Mouse (Mus musculus) stomach, embryonic 16.5 days (tissue): ENCODE results near the gene Vmn1r120. TPM values are rescaled to one million over a fixed set of nuclear protein-coding genes. Genes with fewer than 3 reads are reported as not detected.
"Not testable (repeated sequence)": the region's sequence is repeated elsewhere in the genome, so short reads cannot be mapped to it uniquely, and the experiment has no call there.

Experiments
- ATAC-seq: fragments of 200-750 bp; cut with Nextera tagmentation; 2 replicates; pipeline ENCODE4 v1.8.0; 2017; ENCODE audit warnings: moderate number of reproducible peaks, moderate TSS enrichment; ENCODE audit not compliant: insufficient read depth, low FRiP score
- H3K27ac ChIP-seq: fragments of 300-500 bp; sonication (generic); 2 replicates; pipeline ENCODE4 v1.5.1; 2014; ENCODE audit warnings: low read length
- H3K27me3 ChIP-seq: fragments of 300-500 bp; sonication (generic); 2 replicates; pipeline ENCODE4 v1.6.1; 2014; ENCODE audit warnings: low read length, control low read depth, mixed read lengths; ENCODE audit not compliant: control insufficient read depth, insufficient read depth
- H3K36me3 ChIP-seq: fragments of 300-500 bp; sonication (generic); 2 replicates; pipeline ENCODE4 v1.6.1; 2014; ENCODE audit warnings: low read length; ENCODE audit not compliant: control insufficient read depth, insufficient read depth
- H3K4me1 ChIP-seq: fragments of 300-500 bp; sonication (generic); 2 replicates; pipeline ENCODE4 v1.6.1; 2014; ENCODE audit warnings: low read length, control low read depth, mixed read lengths; ENCODE audit not compliant: control insufficient read depth, insufficient read depth
- H3K4me2 ChIP-seq: fragments of 300-500 bp; sonication (generic); 2 replicates; pipeline ENCODE4 v1.6.1; 2014; ENCODE audit warnings: low read depth, low read length, mixed read lengths
- H3K4me3 ChIP-seq: fragments of 300-500 bp; sonication (generic); replicated peaks from 2 replicates; pipeline ENCODE4 v1.5.1; 2014; ENCODE audit warnings: mild to moderate bottlenecking, low read length
- H3K9ac ChIP-seq: fragments of 300-500 bp; sonication (generic); 2 replicates; pipeline ENCODE4 v1.6.1; 2014; ENCODE audit warnings: low read length
- H3K9me3 ChIP-seq: fragments of 300-500 bp; sonication (generic); replicated peaks from 2 replicates; pipeline ENCODE4 v1.6.1; 2016; ENCODE audit warnings: low read length, control low read depth; ENCODE audit not compliant: control insufficient read depth
- WGBS: fragments of 180-500 bp; shearing (Covaris S2); extraction: QIAGEN DNeasy Blood & Tissue Kit; methylation state at CpG from one replicate; pipeline ENCODE4 v1.1.7; 2014; 5-methylcytosine and 5-hydroxymethylcytosine counted together
- polyA plus RNA-seq: library from polyadenylated mRNA; unstranded; fragments of >200 nt; fragmentation: Nextera tagmentation; extraction: Ambion mirVana; gene quantifications from 2 replicates; pipeline ENCODE4 v1.2.1, GENCODE M21; 2015

Gene Vmn1r120
- not detected in 2 replicates for polyA plus RNA-seq

- not testable (repeated sequence) for H3K9ac ChIP-seq, H3K27ac ChIP-seq, H3K4me1 ChIP-seq, H3K36me3 ChIP-seq, H3K9me3 ChIP-seq, H3K4me2 ChIP-seq, ATAC-seq, H3K4me3 ChIP-seq, H3K27me3 ChIP-seq
- 88% methylated on average over 1 of the region's 1 CpGs for WGBS
Measured at GRCm38 (mm10) chr7:21053684-21054083, at the start of gene Vmn1r120. TSS of gene Vmn1r120 (minus strand) at chr7:21053784.

- not testable (repeated sequence) for H3K27ac ChIP-seq
Measured at GRCm38 (mm10) chr7:21098413-21098812, 44.8 kb upstream of the Vmn1r120 start, which contains the start of gene Vmn1r121. TSS of gene Vmn1r121 (minus strand) at chr7:21098513.

GRCm38 (mm10) chr7:21012355-21012754 lies 41.2 kb downstream of the Vmn1r120 start, which contains the start of gene Vmn1r119:
TSS of gene Vmn1r119 (minus strand) at chr7:21012455.
- no CpG with 5 or more reads among the region's 2 CpGs for WGBS
- not testable (repeated sequence) for H3K4me2 ChIP-seq, H3K36me3 ChIP-seq, H3K9me3 ChIP-seq, H3K9ac ChIP-seq, H3K4me1 ChIP-seq, H3K27me3 ChIP-seq, H3K27ac ChIP-seq, ATAC-seq, H3K4me3 ChIP-seq

More at GRCm38 (mm10) chr7:21098413-21098812, 44.8 kb upstream of the Vmn1r120 start, which contains the start of gene Vmn1r121:
- not testable (repeated sequence) for H3K4me1 ChIP-seq, H3K4me3 ChIP-seq, H3K9me3 ChIP-seq, H3K9ac ChIP-seq, H3K36me3 ChIP-seq, ATAC-seq, H3K27me3 ChIP-seq, H3K4me2 ChIP-seq
- 73% methylated on average over 4 of the region's 5 CpGs for WGBS

Other genes starting within 250 kb of the Vmn1r120 start
- not detected in 2 replicates for gene Vmn1r114, start 241.6 kb downstream of the Vmn1r120 start, polyA plus RNA-seq
- gene Vmn1r115, start 208.8 kb downstream of the Vmn1r120 start, polyA plus RNA-seq: not detected in 2 replicates
- gene Vmn1r116, start 181.5 kb downstream of the Vmn1r120 start, polyA plus RNA-seq: not detected in 2 replicates
- not detected in 2 replicates for gene Vmn1r117, start 169.7 kb downstream of the Vmn1r120 start, polyA plus RNA-seq
- not detected in 2 replicates for gene Vmn1r118, start 141.4 kb downstream of the Vmn1r120 start, polyA plus RNA-seq
- gene Vmn1r119, start 41.3 kb downstream of the Vmn1r120 start, polyA plus RNA-seq: not detected in 2 replicates
- not detected in 2 replicates for gene Vmn1r121, start 44.7 kb upstream of the Vmn1r120 start, polyA plus RNA-seq
- gene Vmn1r122, start 80.3 kb upstream of the Vmn1r120 start, polyA plus RNA-seq: not detected in 2 replicates
- gene Vmn1r123, start 108.4 kb upstream of the Vmn1r120 start, polyA plus RNA-seq: not detected in 2 replicates
- not detected in 2 replicates for gene Gm5157, start 136.6 kb upstream of the Vmn1r120 start, polyA plus RNA-seq
- not detected in 2 replicates for gene Vmn1r124, start 206.8 kb upstream of the Vmn1r120 start, polyA plus RNA-seq
- gene Vmn1r125, start 218.4 kb upstream of the Vmn1r120 start, polyA plus RNA-seq: not detected in 2 replicates
- gene Vmn1r126, start 247.7 kb upstream of the Vmn1r120 start, polyA plus RNA-seq: not detected in 2 replicates